Mouse (Mus musculus) testis, adult 2 months (tissue): ENCODE results near the gene March2.

ENCODE experiments used
- CTCF ChIP-seq: fragments of 200-500 bp; IDR thresholded peaks from 2 replicates; pipeline ENCODE4 v1.5.1; 2012; ENCODE audit warnings: low read depth, mild to moderate bottlenecking, inconsistent platforms, low read length, moderate library complexity; ENCODE audit not compliant: control insufficient read depth, insufficient read depth, insufficient replicate concordance
- POLR2A ChIP-seq: fragments of 200-500 bp; IDR thresholded peaks from 2 replicates; pipeline ENCODE4 v1.6.1; 2012; ENCODE audit warnings: low read depth, mild to moderate bottlenecking, inconsistent platforms, low read length, moderate library complexity; ENCODE audit not compliant: control insufficient read depth

GRCm38 (mm10) chr17:33744686-33745384 lies 26.4 kb upstream of the March2 start:
- TF ChIP-seq CTCF (no peak), POLR2A (no peak)
